Mouse (Mus musculus) right cerebral cortex, postnatal 4 days (tissue): ENCODE results near the gene Dhh.

Experiments
- DNase-seq: peaks from one replicate; pipeline ENCODE4 v3.0.0-alpha.2; 2022

The Dhh gene

DNA sequence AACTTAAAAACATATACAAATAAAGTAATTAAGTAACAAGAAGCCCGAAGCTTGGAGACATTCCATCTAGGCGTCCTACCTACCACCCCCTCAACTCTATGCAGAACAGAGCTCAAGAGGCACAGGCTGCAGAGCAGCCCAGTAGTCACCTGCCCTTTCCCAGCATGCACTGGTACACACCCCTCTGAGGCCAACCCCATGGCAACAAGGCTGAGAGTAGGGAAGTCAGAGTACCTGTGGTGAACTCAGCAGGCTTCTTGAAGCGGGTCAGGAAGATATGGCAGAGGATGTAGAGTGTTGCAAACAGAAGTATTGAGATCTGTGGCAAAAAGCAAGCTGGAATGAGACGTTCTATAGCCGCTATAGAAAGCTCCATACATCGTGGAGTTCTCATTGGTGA is 16.6 kb upstream of the Dhh start:
- no peak for DNase-seq

DNA sequence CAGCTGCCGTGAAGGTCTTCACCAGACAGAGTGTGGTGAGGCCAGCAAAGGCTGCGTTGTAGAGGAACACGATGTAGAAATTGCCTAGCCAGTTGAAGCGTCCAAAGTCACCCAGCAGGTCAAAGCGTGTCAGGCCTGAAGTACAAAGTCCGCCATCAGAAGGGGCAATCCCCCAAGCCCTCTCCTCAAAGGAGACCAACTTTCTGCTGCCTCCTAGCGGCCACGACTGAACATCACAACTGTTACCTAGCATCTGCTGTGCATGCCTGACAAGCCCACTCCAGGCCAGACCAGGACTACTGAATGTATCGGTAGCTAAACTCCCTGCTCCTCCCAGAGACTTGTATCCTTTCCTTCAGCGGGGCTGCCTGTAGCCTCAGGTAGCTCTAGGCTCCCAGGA is 6.4 kb upstream of the Dhh start:
- peak; percentile 58 for DNase-seq

GRCm38 (mm10) chr15:98902600-98902999 is 4.3 kb upstream of the Dhh start:
- DNase-seq, result no peak

- DNase-seq, result no peak
These were observed 3.2 kb upstream of the Dhh start for GRCm38 (mm10) chr15:98901530-98901929.

DNA sequence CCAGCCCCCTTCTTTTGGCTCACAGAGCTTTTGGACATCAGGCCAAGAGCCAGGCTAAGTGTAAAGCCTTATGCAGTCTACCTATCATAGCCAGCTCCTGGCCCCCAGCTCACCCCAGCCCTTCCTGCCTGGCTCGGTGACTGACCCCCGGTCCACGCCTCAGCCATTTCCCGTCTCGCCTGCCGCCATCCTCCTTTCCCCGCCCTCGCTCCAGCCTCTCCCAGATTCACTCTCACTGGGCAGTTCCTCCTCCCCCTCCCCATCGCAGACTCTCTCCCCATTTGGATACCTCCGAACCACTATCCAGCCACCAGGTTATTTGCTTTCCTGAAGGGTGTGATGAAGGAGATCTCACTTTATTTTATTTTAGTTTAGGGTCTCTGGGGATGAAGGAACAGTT is 845 bp downstream of the Dhh start:
- DNase-seq, result no peak

DNA sequence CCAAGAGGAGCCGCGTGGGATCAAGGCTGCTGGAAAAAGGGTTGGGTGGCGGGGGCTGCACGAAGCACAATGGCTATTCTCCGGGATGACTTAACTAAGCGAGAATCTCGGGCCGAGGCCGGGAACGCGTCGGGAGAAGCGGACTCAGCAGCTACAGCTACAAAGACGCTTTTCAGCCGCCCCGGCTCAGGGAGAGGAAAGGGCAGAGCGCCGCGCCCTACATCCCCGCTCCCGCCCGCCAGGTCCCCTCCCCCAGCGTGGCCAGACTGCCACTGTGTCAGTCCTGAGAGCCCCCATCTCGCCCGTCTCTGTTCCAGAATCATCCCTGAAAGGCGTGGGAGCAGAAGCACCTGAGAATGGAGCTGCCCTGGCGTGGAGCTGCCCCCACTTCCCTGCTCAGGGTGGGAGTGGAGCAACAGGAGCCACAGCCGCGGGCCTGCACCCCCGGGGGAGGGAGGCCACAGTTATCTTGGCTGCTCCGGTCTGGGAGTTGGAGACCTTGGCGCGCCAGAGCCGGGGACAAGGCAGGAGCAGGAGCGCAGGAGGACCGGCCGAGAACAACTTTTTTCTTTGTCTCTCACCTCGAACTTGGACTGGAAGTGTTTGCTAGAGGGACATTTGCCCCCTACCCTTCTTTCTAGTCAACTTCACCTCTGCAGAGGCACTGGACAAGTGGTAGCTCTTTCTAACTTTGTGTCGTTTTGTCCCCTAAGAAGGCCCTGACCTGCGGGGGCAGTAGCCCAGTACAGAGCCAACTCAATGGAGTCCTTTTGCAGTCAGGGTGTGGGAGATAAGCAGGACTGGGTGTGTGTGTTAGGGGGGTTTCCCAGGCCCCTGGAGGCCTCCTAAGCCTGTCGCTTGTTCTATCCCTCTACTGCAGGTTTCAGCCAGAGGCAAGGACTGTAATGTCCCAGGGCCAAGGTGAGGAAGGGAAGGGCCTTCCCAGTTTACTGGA is 2.4 kb downstream of the Dhh start:
- DNase-seq, result peak; percentile 29

- no peak for DNase-seq
These were observed 3.4 kb downstream of the Dhh start for GRCm38 (mm10) chr15:98894746-98895634.

- peak; percentile 30 for DNase-seq
These were observed 4.2 kb downstream of the Dhh start, which contains the start of gene Rhebl1 for GRCm38 (mm10) chr15:98893940-98894745. Gene Rhebl1, minus strand, starts transcription at chr15:98894540.

DNA sequence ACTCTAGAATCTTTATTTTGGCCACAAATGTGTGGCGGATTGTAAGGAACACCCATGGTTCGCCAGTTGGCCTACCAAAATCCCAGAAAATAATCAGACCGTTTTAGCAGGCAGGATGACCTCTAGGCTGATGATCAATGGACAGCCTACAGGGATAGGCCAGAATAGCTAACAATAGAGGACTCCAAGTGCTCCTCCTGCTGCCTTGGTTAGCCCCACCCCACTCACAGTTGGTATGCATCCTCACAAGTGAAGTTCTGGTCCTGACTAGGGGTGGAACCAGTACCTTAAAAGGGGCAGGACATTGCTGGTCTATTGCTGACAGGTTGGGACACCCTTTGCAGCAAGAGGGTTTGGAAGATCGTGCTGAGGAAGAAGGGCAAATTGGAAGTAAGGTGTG is 5.3 kb downstream of the Dhh start:
- no peak for DNase-seq

GRCm38 (mm10) chr15:98891907-98892606 is 6.3 kb downstream of the Dhh start:
- no peak for DNase-seq

DNA sequence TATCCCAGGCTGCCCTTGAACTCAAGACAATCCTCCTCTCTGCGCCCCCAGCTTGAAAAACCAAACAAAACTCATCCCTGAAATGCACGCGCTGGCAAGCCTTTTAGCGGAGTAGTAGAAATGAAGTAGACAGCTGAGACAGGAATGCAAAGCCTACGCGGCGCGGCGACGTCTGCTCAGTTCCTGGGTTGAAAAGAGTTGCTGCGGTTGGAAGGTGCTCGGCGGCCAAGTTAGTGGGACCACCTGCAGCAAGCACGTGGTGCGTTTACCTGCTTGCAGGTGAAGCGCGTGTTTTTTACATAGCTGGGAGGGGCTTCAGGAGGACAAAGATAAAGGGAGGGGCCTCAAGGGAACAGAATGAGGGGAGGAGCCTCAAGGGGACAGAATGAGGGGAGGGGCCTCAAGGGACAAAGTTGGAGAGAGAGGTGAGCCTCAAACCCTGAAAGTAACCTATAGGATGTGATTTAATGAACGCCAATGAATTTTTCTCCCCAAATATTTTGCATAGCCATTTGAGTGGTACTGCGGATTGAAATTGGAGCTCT is 7.1 kb downstream of the Dhh start:
- no peak for DNase-seq

DNA sequence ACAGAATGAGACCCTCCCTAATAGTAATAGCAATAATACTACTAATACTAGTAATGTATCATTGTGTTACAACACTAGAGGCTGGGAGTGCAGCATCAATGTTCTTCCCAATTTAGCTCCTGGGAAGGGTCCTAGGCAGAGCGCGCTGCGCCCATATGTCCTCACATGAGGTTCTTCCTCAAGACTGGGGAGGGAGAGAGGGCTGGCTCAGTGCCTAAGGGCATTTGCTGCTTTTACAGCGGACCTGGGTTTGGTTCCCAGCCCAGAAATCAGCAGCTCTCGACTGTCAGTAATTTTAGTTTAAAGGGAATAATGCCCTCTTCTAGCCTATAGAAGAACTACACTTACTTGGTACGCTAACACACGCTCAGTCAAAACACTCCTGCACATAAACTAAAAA is 10.8 kb downstream of the Dhh start:
- DNase-seq, result no peak

- DNase-seq, result no peak
These were observed 11.5 kb downstream of the Dhh start for GRCm38 (mm10) chr15:98886667-98887387.

GRCm38 (mm10) chr15:98884106-98884505 is 14.2 kb downstream of the Dhh start:
- DNase-seq, result no peak

- no peak for DNase-seq
These were observed 14.7 kb downstream of the Dhh start for GRCm38 (mm10) chr15:98883661-98884060.

DNA sequence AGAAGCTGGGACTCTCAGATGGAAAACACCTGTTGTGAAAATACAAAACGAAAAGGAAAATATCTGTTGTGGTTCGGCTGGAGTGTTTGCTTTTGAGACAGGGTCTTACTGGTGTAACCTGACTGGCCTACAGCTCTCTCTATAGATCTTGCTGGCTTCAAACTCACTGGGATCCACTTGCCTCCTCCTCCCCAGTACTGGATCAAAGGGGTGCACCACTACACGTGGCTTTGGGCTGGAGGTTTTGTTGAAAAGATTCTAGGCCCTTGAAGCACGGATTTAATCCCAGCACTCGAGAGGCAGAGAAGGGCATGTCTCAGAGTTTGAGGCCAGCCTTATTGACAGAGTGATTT is 16.7 kb downstream of the Dhh start:
- no peak for DNase-seq

DNA sequence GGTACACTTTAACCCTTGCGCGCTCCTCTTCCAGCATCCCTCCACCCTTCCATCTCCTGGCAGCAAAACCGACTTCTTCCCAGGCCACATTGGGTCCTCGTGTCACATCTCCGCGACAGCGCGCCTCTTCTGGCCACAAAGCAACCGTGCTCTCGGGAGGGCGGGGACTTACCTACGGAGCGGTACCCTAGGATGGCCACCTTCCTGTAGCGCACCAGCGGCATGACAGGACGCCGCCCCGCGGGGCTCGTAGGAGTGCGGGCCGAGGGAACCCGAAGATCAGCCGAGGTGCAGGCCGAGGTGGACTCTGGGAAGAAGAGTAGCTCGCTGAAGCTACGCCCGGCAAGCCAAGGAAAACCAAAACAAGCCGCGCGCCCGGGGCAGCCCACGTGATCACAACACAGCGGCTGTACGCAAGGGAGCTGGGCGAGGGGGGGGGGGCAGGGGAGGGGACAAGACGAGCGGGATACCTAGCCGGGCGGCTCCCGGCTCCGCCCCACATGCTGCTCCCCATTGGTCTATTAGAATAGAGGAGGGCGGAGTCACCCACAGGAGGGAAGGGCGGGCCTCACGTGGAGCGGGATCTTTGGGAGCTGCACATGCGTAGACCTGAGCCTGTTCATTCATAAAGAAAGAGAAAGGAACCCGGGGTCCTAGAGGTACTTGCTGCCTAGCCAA is 17.2 kb downstream of the Dhh start:
- DNase-seq, result peak; percentile 81

DNA sequence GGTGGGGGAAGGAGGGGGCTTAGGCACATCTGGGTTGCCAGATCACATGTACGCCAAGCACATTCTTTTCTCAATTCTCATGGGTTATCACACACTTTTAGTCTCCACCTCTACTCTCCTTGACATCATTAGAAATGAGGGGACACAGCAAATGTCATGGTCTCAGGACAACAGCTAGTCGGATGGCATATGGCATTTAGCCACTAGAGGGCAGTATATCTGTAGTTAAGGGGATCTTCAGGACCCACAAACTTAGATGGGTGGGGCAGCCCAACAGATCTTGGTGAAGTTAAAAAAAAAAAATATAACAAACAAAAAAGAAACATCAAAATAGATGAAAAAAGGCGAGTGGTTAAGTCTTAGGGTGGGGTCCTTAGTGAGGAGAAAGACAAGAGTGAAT is 21.0 kb downstream of the Dhh start:
- peak; percentile 44 for DNase-seq

GRCm38 (mm10) chr15:98871916-98872888 is 26.1 kb downstream of the Dhh start:
- peak; percentile 91 for DNase-seq
